Mouse (Mus musculus): ENCODE results near the gene Ivd.

The Ivd gene

GRCm38 (mm10) chr2:118881019-118881418 is 19.3 kb downstream of the Ivd start:
- in situ Hi-C loops (cut with MboI; ENCODE audit: low sequenced_read_pairs), result loop anchor here (5.0 kb wide), 1 partner anchor 244 kb away; no protein-coding TSS in a partner anchor

DNA sequence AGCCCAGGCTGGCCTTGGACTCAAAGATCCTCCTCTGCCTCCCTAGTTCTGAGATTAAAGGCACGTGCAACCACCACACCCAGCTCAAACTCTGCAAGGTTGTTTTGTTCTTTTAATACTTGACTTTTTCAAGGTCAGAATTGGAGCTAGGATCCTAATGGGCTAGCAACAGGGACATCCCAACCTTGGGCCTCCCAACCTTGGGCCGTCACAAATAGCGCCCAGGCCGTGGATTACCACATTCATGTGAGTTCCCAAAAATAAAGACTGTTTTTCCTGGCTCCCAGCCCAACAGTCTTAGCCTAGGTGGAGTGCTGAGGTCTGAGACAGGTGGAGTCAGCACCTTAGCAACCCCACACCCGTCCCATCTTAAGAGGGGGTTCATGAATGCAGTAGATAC is 20.2 kb downstream of the Ivd start:
- in situ Hi-C loops (cut with MboI; ENCODE audit: low sequenced_read_pairs), result loop anchor here (5.0 kb wide), 1 partner anchor 245 kb away; no protein-coding TSS in a partner anchor

- in situ Hi-C loops (cut with MboI; ENCODE audit: low sequenced_read_pairs), result loop anchor here (5.0 kb wide), 1 partner anchor 246 kb away; no protein-coding TSS in a partner anchor
Measured at GRCm38 (mm10) chr2:118882840-118883679, 21.3 kb downstream of the Ivd start.

DNA sequence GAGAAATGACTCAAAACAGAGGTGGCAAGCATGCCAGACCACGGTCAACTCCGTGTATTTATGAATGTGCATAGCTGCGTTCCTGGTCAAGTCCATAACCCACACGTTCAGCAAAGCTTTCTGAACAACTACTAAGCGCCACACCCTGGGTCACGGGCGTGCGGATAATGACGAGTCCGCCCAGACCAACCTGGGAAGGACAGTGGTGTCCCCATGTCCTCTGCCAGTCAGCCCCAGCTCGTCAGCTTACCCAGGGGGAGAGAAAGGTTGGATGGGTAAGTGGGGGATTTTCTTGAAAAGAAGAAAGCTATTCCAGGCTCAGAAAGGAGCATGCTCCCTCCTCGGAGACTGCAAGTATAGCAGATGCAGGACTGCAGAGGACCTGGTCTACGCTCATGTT is 25.7 kb downstream of the Ivd start:
- in situ Hi-C loops (cut with MboI; ENCODE audit: low sequenced_read_pairs), result no loop called here

GRCm38 (mm10) chr2:118887845-118888548 is 26.2 kb downstream of the Ivd start:
- in situ Hi-C loops (cut with MboI; ENCODE audit: low sequenced_read_pairs), result no loop called here

- in situ Hi-C loops (cut with MboI; ENCODE audit: low sequenced_read_pairs), result no loop called here
Measured at GRCm38 (mm10) chr2:118891173-118891572, 29.4 kb downstream of the Ivd start.

- in situ Hi-C loops (cut with MboI; ENCODE audit: low sequenced_read_pairs), result no loop called here
Measured at GRCm38 (mm10) chr2:118895990-118896913, 34.5 kb downstream of the Ivd start.

DNA sequence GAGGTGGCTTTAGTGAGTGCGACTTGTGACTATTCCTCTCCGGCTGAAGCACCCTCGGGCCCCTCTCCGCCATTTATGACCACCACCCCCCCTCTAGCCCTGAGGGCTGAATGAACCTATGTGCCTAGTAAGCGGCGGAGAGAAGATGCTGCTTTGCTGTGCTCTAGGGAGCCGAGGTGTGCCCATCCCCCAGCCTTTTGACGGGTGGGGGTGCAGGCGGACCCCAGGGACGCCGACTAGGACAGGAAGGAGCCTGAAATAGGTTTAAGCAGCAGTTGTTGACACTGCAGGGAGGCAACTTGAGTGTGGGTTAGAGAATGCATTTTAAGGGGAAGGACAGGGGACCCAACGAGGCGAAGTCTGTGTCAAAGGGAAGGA is 35.1 kb downstream of the Ivd start:
- in situ Hi-C loops (cut with MboI; ENCODE audit: low sequenced_read_pairs), result no loop called here

DNA sequence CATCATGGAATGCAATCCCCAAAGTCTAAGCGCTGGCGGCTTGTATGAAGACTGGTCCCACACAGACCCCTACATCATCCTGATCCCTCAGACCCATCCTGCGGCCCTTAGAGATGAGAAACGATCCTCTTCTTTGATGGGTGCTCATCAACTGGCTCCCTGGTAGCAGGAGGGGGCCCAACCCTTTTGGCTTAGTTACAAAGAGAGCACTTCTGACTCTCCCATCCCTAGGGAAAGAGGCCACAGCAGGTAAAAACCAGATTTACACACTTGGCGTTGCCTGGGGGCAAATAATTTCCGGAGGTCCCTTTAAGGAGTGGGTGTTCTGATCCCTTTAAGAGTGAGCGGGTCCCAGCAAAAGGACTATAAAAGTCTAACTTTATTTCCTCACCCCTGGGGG is 35.6 kb downstream of the Ivd start:
- in situ Hi-C loops (cut with MboI; ENCODE audit: low sequenced_read_pairs), result no loop called here

GRCm38 (mm10) chr2:118897808-118898207 is 36.1 kb downstream of the Ivd start:
- in situ Hi-C loops (cut with MboI; ENCODE audit: low sequenced_read_pairs), result no loop called here

- in situ Hi-C loops (cut with MboI; ENCODE audit: low sequenced_read_pairs), result no loop called here
Measured at GRCm38 (mm10) chr2:118898771-118899170, 37.0 kb downstream of the Ivd start.

DNA sequence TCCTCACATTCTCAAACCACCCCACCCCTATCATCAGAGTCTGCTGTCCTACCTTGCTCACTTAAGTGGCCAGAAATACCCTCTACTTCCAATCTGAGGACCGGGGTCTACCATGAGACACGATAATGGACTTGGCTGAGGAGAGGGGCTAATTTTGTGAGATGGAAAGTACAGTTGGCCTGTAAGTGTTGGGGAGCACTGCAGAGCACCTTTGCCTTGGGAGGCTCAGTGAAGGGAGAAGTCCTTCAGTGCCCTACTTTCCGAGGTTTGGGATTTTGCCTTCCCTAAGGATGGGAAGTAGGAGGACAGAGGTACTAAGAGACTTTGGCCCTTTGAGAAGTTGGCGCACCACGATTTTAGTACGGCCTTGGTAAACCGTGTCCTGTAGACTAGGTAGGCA is 37.6 kb downstream of the Ivd start:
- in situ Hi-C loops (cut with MboI; ENCODE audit: low sequenced_read_pairs), result no loop called here

DNA sequence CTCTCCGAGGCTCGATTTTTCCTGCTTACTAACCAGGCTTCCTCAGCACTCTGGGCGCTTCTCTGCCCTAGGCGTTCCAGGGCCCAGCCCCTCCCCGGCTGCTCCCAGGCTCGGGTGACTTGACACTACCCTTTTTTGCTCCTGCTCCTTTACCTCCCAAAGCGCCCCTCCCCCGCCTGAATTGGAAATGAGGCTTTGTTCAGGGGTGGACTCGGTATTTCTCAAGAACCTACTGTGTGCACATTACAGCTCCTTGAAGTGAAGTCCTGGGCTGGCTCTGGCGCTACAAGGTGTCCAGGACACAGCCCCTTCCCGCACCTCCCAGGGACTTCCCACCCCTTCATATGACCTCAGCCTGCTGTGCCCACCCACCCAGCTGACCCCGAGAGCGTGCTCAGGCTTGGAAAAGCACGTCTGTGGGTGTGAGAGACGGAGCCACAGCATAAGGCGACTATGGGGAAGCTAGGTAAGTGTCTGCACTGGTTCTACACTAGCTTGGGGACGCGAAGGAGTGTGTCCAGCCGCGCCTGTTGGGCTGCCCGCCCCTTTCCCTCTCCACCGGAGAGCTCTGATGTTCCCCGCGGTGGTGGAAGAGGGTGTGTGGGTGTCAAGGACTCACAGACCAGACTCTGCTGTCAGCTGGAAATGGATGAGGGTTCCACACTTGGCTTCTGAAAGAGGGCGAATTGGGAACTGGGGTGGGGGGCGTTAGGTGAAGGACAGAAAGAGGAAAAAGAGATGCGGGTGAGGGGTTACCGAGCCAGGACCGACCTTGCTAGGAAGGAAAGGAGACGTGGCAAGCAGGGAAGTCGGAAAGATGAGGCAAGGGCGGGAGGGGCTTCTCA is 38.4 kb downstream of the Ivd start, which contains the start of gene Bahd1:
Gene Bahd1, plus strand, starts transcription at position 397 of the 845 bp plus-strand sequence.
- in situ Hi-C loops (cut with MboI; ENCODE audit: low sequenced_read_pairs), result no loop called here

GRCm38 (mm10) chr2:118900826-118901140 is 39.0 kb downstream of the Ivd start:
- in situ Hi-C loops (cut with MboI; ENCODE audit: low sequenced_read_pairs), result no loop called here

- in situ Hi-C loops (cut with MboI; ENCODE audit: low sequenced_read_pairs), result no loop called here
Measured at GRCm38 (mm10) chr2:118901175-118902031, 39.6 kb downstream of the Ivd start.

- in situ Hi-C loops (cut with MboI; ENCODE audit: low sequenced_read_pairs), result no loop called here
Measured at GRCm38 (mm10) chr2:118902051-118903025, 40.6 kb downstream of the Ivd start.

DNA sequence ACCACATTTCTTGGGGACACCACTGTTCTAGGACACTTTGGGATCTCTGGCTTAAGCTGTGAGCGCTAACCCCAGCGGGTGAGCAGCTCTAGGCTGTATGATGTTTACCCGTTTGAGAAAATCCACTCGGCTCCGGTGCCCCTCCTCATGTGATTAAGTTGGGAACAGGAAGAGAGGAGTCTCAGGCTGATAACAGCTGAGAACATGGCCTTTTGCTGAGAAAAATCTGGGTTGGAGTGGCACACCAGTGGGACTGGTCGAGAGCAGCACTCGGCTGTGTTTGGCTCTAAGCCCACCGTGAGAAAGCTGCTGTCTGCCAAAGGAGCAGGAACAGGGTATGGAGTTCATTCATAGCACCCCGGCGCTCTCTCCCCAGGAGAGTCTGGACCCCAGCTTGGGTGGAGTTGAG is 41.6 kb downstream of the Ivd start:
- in situ Hi-C loops (cut with MboI; ENCODE audit: low sequenced_read_pairs), result no loop called here
